Mouse (Mus musculus) megakaryocyte-erythroid progenitor cell, adult 5-6 weeks (primary cell): ENCODE results near the gene Adgrg4. TPM values are rescaled to one million over a fixed set of nuclear protein-coding genes. Genes with fewer than 3 reads are reported as not detected.
A peak's percentile ranks its signal among the peaks of the same experiment; 100 is the strongest.

ENCODE experiments used
- ATAC-seq: replicated peaks from 2 replicates; pipeline ENCODE4 v1.8.0; 2016; ENCODE audit warnings: mild to moderate bottlenecking, inconsistent platforms; ENCODE audit not compliant: severe bottlenecking, poor library complexity, low FRiP score, low TSS enrichment
- total RNA-seq, 2 experiments: library from RNA; stranded (forward) in 1 of 2; stranded (reverse) in 1 of 2; fragments of 200-1000, 215-1000 nt in 1 of 2; fragments of >200 nt in 1 of 2; fragmentation: Nextera tagmentation in 1 of 2; gene quantifications; 2 replicates each; pipeline ENCODE4 v1.2.3; 2014 to 2017

Gene Adgrg4
- total RNA-seq (2014; fragmentation: Nextera tagmentation) (not detected in 2 replicates), total RNA-seq (2017) (not detected in 2 replicates)

DNA sequence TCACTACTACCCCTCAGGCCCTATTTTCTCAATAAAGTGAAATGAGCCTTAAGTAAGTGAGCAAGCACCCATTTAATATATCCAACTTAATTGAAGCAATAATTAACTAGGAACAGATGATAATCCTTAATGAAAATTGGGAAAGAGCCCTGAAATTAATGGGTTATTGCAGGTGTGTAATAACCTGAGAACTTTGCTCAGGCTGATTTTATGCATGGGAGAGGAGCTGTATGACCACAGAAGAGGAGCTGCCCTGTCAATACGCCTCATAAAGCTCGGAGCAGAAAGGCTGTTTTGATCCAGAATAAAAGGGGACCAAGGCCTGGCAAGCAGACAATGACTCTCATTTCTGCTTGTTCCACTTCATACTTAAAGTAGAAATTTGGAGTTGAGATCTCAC lies at the start of gene Adgrg4:
TSS of gene Adgrg4 (plus strand) at position 301 of the 400 bp plus-strand sequence.
- no peak for ATAC-seq

DNA sequence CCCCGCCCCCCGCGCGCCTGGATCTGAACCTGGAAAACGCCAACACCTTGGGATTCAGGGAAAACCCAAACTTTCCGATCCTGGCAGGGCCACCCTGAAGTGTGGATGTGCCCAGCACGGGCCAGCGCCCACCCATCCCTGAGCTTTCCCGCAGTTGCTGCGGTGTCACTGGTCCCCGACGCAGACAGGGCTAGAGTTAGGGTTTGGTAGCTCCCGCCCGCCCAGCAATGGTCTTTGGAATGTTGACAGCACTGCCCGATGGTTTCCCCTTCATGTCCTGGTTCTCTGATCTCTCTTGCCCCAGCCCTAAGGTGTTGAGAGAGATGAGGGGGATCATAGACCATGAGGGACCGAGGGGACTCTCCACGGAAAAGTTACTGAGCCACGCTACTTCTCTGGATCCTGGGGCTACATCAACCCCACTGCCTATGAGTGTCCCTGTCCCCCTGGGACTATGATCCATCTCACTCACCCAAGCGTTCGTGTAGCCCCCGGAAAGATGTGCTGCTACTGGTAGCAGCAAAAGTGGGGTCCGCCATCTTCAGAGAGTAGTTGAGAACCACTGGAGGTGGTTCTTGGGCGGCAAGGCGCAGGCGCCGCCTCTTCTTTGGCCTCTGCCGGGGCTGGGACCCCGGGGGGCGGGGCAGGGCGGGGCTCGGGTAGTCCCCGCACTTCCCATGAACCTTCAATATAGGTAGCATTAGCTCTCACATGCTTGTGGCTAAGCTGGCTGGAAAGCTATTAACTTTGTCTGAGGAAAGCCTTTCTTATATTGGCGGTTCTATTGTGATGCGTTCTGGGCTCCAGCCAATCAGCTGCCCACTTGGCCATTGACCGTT lies 48.0 kb upstream of the Adgrg4 start, which contains the start of gene Map7d3:
TSS of gene Map7d3 (minus strand) at position 562 of the 839 bp plus-strand sequence.
- peak; percentile 70 for ATAC-seq

DNA sequence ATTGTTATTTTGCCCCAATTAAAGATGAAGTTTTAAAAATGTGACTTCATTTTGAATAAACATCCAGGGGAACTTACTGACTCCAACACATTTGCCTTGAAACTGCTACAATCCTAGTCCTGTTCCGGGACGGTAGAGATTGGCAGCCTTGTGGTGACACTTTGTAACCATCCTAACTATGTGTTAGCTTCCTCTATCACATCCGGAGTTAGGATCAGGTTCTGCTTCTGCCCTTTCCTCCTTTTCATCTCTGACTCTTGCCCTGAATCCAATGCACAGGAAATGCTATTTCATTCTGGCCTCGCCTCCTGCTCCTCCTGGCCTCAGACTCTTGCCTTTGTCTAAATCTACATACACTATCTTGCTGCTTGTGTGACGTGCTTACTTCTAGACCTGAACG lies 42.5 kb upstream of the Adgrg4 start:
- ATAC-seq, result no peak

DNA sequence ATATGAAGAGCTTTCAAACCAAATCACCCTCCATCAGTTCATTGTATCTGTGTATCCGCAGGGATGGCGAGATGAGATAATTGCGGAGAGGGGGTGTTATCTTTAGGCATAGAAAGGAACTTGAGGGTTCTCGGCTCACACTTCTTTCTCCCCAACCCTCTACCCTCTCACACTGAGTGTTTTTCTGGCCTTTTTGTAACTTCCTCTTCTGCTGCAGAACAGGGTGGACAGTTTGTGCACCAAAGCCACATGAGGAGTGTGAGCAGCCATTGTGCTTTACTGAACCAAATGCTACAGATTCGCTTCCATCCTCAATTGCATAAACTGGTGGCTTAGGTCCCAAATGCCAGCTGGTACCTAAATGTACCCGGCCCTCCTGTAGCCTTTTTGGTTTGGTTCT lies 34.1 kb upstream of the Adgrg4 start:
- no peak for ATAC-seq

DNA sequence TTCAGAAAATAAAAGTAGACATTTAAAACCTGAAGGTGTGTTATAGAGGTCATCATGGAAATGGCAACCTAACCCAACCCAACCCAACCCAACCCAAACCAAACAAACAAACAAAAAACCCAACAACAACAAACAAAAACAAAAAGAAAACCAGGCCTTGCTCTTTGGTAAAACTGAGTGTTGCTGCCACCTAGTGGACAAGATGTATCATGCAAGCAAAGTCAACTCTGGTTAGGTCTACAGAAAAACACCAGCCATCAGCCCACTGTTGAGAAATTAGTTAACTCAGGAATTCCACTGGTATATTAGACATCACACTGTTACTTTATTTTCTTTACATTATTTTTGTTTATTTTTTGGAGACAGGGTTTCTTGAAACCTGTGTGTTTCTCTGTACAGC lies 30.6 kb upstream of the Adgrg4 start:
- no peak for ATAC-seq

DNA sequence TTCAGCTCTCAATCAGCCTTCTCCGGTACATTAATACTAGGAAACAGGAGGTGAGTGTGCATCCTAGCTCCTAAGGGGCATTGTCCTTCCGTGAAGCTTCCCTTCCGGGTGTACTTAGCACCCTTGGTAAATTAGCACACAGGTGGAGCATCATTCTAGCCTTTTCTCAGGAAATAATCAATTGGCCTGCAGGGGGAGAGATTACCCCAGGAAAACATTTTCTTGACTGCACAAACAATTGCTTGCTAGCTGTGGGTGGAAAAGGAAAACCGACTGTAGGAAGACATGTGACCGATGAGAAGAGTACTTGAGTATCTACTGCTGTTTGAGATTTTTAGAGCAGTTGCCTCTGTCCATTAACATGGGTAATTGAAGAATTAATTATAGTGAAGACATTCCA lies 28.7 kb upstream of the Adgrg4 start:
- no peak for ATAC-seq

DNA sequence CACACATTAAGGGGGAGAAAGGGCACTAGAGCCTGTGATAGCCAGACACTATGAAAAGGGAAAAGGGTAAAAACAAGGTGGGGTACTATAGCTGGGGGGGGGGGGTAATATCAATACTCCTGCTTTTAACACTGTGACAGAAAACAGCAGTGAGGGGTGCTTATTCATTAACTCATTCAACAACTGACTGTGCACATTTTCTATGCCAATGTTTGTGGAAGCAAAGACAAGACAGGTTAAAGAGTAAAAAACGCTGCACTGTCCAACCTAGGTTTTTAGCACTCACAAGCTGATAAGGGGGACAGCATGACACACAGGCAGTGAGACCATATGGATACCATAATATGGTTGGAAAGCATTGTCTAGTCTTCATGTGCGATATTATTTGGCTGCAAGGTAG lies 142.9 kb downstream of the Adgrg4 start:
- no peak for ATAC-seq

DNA sequence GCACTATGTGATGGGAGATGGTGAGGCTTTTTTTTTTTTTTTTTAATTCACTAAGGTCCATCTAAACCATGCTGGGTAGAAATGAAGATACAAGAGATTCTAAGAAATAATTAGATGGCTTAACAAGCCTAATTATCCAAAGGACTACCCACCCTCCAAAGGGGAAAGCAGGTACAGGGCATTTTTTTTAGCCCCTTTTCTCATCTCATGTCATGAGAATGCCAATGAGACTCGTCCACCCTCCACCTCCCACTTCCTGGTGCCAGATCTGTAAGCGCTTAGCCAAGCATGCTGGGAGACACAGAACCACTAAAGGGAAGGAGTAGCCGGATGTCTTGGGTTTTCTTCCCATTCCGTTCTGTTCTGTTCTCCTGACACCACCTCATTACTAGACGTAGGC lies 172.8 kb downstream of the Adgrg4 start, which contains the start of gene Brs3:
TSS of gene Brs3 (plus strand) at position 301 of the 400 bp plus-strand sequence.
- ATAC-seq, result no peak

DNA sequence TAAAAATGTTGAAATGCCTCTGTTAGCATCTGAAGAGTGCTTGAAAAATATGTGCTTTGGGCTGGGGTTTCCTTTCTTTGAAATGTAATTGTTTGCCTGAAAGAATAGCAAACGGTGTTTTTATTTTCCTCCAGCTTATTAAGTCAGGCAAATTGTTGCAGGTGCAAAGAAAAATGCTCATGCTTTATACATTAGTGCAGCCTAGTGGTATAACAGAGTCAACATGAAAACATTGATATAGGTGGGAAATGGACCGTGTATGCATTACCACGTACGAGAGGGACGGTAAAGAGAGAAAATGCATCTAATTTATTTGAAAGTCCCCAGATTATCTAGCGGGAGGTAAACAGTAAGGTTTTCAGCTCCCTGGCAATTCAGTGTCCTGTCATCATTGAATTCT lies 173.9 kb downstream of the Adgrg4 start:
- no peak for ATAC-seq

Other genes with a start within 250 kb of the Adgrg4 start
- not detected in 2 replicates for gene Fhl1, start 138.4 kb upstream of the Adgrg4 start, total RNA-seq (2014; fragmentation: Nextera tagmentation)
- 0.69 and 0.94 TPM in 2 replicates for gene Fhl1, start 138.4 kb upstream of the Adgrg4 start, total RNA-seq (2017)
- gene Map7d3, start 47.8 kb upstream of the Adgrg4 start, total RNA-seq (2014; fragmentation: Nextera tagmentation), result 1.1 and 2.1 TPM in 2 replicates
- gene Map7d3, start 47.8 kb upstream of the Adgrg4 start, total RNA-seq (2017), result 1.3 and 2.3 TPM in 2 replicates
- not detected in 2 replicates for gene Brs3, start 172.9 kb downstream of the Adgrg4 start, total RNA-seq (2014; fragmentation: Nextera tagmentation)
- gene Brs3, start 172.9 kb downstream of the Adgrg4 start, total RNA-seq (2017), result not detected in 2 replicates
- gene Htatsf1, start 183.4 kb downstream of the Adgrg4 start, total RNA-seq (2014; fragmentation: Nextera tagmentation), result 51.7 and 56.9 TPM in 2 replicates
- 115 and 116 TPM in 2 replicates for gene Htatsf1, start 183.4 kb downstream of the Adgrg4 start, total RNA-seq (2017)
- gene Vgll1, start 217.9 kb downstream of the Adgrg4 start, total RNA-seq (2014; fragmentation: Nextera tagmentation), result not detected in 2 replicates
- gene Vgll1, start 217.9 kb downstream of the Adgrg4 start, total RNA-seq (2017), result not detected in 2 replicates